Mouse (Mus musculus): ENCODE measurements at regions not wholly inside any gene's neighbourhood (a gene's known extent, or its start where the extent isn't known, plus 50 kb on each side); places are given as distances from the start of the nearest gene placed in this dataset.

DNA sequence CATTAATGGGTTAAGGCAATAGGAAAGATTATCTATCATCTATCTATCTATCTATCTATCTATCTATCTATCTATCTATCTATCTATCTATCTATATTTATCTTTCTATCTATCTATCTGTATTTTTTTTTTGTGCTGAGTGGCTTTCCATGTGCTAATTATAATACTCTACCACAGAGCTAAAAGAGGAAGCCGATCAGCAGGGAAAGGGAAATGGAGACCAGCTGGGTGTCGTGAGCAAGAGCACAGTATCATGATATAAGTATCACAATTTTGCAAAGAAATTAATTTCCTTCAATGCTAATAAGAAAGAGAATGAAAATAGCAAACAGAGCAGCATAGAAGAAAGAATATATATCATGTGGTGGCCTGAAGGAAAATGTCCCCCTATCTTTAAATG lies 69.6 kb downstream of the Cldn1 start:
- Histone ChIP-seq H3K27ac (replicated peaks) (no peak overlapping the region), H3K4me1 (replicated peaks; ENCODE audit: control insufficient read depth, insufficient read depth) (no peaks in the 10 kb centered on the region), H3K4me2 (replicated peaks; ENCODE audit: low read depth) (no peak overlapping the region), H3K9ac (ENCODE audit: low read length) (no peak overlapping the region), H3K9me3 (ENCODE audit: control insufficient read depth, low read length) (no peaks in the 10 kb centered on the region), H3K27me3 (ENCODE audit: control insufficient read depth, insufficient read depth, low read length) (no peaks in the 10 kb centered on the region), H3K4me3 (ENCODE audit: low read depth, low read length) (no peak overlapping the region), H3K36me3 (ENCODE audit: control insufficient read depth, insufficient read depth, low read length) (no peaks in the 10 kb centered on the region)
- DNase-seq (ENCODE audit: low spot score) (no peak), ATAC-seq (ENCODE audit: low FRiP score, low TSS enrichment) (no peak)
- no peak for TF ChIP-seq EP300 (optimal IDR thresholded peaks at IDR 0.05)
- no peak for TF ChIP-seq CTCF (IDR thresholded peaks at IDR 0.05; ENCODE audit: low read depth)
- WGBS = 66% methylated on average over 2 of the region's 2 CpGs

DNA sequence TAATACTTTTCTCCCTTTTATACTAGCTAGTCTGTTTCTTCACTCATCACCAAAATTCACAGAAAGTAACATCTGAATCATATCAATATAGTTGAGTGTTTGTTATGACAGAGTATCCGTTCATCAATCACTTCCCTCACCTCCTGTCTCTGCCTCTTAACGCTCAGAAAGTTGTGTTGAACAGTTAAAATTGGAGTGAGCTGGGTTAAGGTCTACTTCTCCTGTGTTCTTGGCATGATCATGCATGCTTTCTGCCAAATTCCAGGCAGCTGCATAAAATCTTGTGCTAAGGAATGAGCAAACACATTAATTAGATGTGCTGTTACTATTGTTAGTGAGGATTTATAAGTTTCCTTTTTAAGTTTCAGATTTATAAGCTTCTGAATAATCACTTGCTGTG lies 79.9 kb downstream of the Cldn1 start:
- no peak for DNase-seq (ENCODE audit: low spot score)
- no peak for ATAC-seq (ENCODE audit: low FRiP score, low TSS enrichment)
- no peak overlapping the region for H3K27ac ChIP-seq (replicated peaks)
- no peaks in the 10 kb centered on the region for H3K27me3 ChIP-seq (ENCODE audit: control insufficient read depth, insufficient read depth, low read length)
- no peaks in the 10 kb centered on the region for H3K9me3 ChIP-seq (ENCODE audit: control insufficient read depth, low read length)
- whole genome bisulfite sequencing = 34% methylated on average over 2 of the region's 2 CpGs
- no peak overlapping the region for H3K4me2 ChIP-seq (replicated peaks; ENCODE audit: low read depth)
- H3K36me3 ChIP-seq (ENCODE audit: control insufficient read depth, insufficient read depth, low read length) = no peaks in the 10 kb centered on the region
- no peaks in the 10 kb centered on the region for H3K4me1 ChIP-seq (replicated peaks; ENCODE audit: control insufficient read depth, insufficient read depth)
- no peak overlapping the region for H3K4me3 ChIP-seq (ENCODE audit: low read depth, low read length)
- TF ChIP-seq CTCF (IDR thresholded peaks at IDR 0.05; ENCODE audit: low read depth) (no peak), EP300 (optimal IDR thresholded peaks at IDR 0.05) (no peak)
- no peak overlapping the region for H3K9ac ChIP-seq (ENCODE audit: low read length)

DNA sequence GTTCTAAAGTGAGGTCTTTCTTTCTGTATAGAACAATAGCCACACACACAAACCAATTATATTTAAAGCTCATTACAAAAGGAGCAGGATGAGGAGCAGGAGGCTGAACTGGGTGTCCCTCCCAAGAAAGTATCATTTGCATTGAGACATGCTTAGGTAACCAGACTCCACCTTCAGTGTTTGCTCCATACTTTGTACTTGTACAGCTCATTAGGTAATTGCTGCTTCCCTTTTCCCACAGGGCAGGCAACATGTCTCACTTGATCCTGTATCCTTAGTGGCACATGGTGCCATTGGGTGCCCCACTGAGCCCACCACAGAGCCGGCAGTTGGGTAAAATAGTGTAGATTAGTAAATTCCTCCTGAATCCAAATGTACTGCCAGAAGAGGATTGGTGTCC lies 86.0 kb downstream of the Cldn1 start:
- no peaks in the 10 kb centered on the region for H3K9me3 ChIP-seq (ENCODE audit: control insufficient read depth, low read length)
- no peaks in the 10 kb centered on the region for H3K4me1 ChIP-seq (replicated peaks; ENCODE audit: control insufficient read depth, insufficient read depth)
- H3K27me3 ChIP-seq (ENCODE audit: control insufficient read depth, insufficient read depth, low read length) = no peaks in the 10 kb centered on the region
- DNase-seq (ENCODE audit: low spot score) (no peak), ATAC-seq (ENCODE audit: low FRiP score, low TSS enrichment) (no peak)
- no peaks in the 10 kb centered on the region for H3K36me3 ChIP-seq (ENCODE audit: control insufficient read depth, insufficient read depth, low read length)
- no peak for TF ChIP-seq CTCF (IDR thresholded peaks at IDR 0.05; ENCODE audit: low read depth)
- no peak for TF ChIP-seq EP300 (optimal IDR thresholded peaks at IDR 0.05)
- H3K9ac ChIP-seq (ENCODE audit: low read length) = no peak overlapping the region
- H3K4me2 ChIP-seq (replicated peaks; ENCODE audit: low read depth) = no peak overlapping the region
- H3K27ac ChIP-seq (replicated peaks) = no peak overlapping the region
- 80% methylated on average over 1 of the region's 1 CpGs for WGBS
- H3K4me3 ChIP-seq (ENCODE audit: low read depth, low read length) = no peak overlapping the region

DNA sequence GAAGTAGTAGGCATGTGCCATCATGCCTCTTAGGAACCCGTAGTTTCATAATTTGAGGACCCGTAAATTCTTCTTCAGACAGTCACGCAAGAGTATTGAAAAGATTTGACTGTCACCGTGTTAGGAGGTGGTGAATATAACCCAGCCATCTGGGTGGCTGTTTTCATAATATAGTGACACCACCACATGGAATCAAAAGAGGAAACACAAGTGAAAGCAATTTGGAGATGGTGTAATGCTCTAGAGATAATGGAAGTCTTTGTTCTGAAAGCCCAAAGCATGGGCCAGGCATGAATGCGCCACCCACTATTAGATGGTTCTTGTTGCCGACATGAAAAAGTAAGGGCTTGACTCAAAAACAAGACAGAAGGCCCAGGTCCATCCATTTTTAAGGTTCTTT lies 86.9 kb downstream of the Cldn1 start:
- no peaks in the 10 kb centered on the region for H3K27me3 ChIP-seq (ENCODE audit: control insufficient read depth, insufficient read depth, low read length)
- H3K4me3 ChIP-seq (ENCODE audit: low read depth, low read length) = no peak overlapping the region
- H3K4me2 ChIP-seq (replicated peaks; ENCODE audit: low read depth) = no peak overlapping the region
- WGBS = 78% methylated on average over 6 of the region's 6 CpGs
- no peaks in the 10 kb centered on the region for H3K4me1 ChIP-seq (replicated peaks; ENCODE audit: control insufficient read depth, insufficient read depth)
- no peak overlapping the region for H3K27ac ChIP-seq (replicated peaks)
- H3K9me3 ChIP-seq (ENCODE audit: control insufficient read depth, low read length) = no peaks in the 10 kb centered on the region
- TF ChIP-seq EP300 (optimal IDR thresholded peaks at IDR 0.05) = no peak
- no peak for TF ChIP-seq CTCF (IDR thresholded peaks at IDR 0.05; ENCODE audit: low read depth)
- no peak for DNase-seq (ENCODE audit: low spot score)
- H3K36me3 ChIP-seq (ENCODE audit: control insufficient read depth, insufficient read depth, low read length) = no peaks in the 10 kb centered on the region
- no peak for ATAC-seq (ENCODE audit: low FRiP score, low TSS enrichment)
- no peak overlapping the region for H3K9ac ChIP-seq (ENCODE audit: low read length)

DNA sequence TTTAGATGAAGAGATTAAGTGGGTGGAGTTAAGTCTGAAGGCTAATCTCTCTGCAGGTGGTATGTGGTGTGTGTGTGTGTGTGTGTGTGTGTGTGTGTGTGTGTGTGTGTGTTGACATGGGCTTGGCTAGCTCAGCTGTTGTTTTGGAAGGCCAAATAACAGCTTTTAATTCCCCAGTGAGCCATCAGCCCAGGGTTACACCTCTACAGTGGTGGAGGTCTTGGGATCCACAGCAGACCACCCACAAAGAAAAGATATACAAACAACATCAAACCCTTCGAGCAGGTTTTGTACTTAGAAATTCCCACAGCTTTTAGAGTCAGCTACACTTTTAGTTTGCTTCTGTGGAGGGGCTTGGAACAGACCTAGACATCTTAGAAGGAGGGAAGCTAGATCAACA lies 89.2 kb downstream of the Cldn1 start:
- Histone ChIP-seq H3K4me3 (ENCODE audit: low read depth, low read length) (no peak overlapping the region), H3K27me3 (ENCODE audit: control insufficient read depth, insufficient read depth, low read length) (no peaks in the 10 kb centered on the region), H3K4me2 (replicated peaks; ENCODE audit: low read depth) (no peak overlapping the region), H3K36me3 (ENCODE audit: control insufficient read depth, insufficient read depth, low read length) (no peaks in the 10 kb centered on the region), H3K9me3 (ENCODE audit: control insufficient read depth, low read length) (no peaks in the 10 kb centered on the region), H3K27ac (replicated peaks) (no peak overlapping the region), H3K9ac (ENCODE audit: low read length) (no peak overlapping the region), H3K4me1 (replicated peaks; ENCODE audit: control insufficient read depth, insufficient read depth) (no peaks in the 10 kb centered on the region)
- ATAC-seq (ENCODE audit: low FRiP score, low TSS enrichment) (no peak), DNase-seq (ENCODE audit: low spot score) (no peak)
- TF ChIP-seq EP300 (optimal IDR thresholded peaks at IDR 0.05) (no peak), CTCF (IDR thresholded peaks at IDR 0.05; ENCODE audit: low read depth) (no peak)
- WGBS = 19% methylated on average over 1 of the region's 1 CpGs

DNA sequence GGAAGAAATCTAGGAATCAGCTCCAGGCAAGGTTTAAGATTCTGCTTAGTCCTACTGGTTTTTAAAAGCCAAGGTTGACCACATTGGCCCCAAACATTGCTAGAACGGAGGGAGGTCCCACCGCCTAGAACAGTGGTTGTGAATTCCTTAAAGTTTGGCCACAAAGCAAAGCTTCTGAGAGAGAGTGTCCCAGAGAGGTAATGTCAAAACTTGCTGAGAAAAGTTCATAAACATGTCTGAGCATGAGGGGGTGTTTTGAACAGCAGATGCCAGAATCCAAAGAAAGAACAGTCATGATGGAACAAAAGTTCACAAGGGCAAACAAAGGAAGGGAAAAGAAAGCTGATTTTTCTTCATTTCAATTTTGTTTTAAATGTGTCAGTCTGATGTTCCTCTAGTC lies 90.1 kb downstream of the Cldn1 start:
- H3K9ac ChIP-seq (ENCODE audit: low read length) = no peak overlapping the region
- H3K9me3 ChIP-seq (ENCODE audit: control insufficient read depth, low read length) = no peaks in the 10 kb centered on the region
- H3K4me2 ChIP-seq (replicated peaks; ENCODE audit: low read depth) = no peak overlapping the region
- H3K36me3 ChIP-seq (ENCODE audit: control insufficient read depth, insufficient read depth, low read length) = no peaks in the 10 kb centered on the region
- 57% methylated on average over 2 of the region's 2 CpGs for WGBS
- no peak overlapping the region for H3K4me3 ChIP-seq (ENCODE audit: low read depth, low read length)
- H3K27me3 ChIP-seq (ENCODE audit: control insufficient read depth, insufficient read depth, low read length) = no peaks in the 10 kb centered on the region
- DNase-seq (ENCODE audit: low spot score) (no peak), ATAC-seq (ENCODE audit: low FRiP score, low TSS enrichment) (no peak)
- H3K27ac ChIP-seq (replicated peaks) = no peak overlapping the region; the same call in 1 of the 2 replicates
- TF ChIP-seq EP300 (optimal IDR thresholded peaks at IDR 0.05) = no peak
- no peaks in the 10 kb centered on the region for H3K4me1 ChIP-seq (replicated peaks; ENCODE audit: control insufficient read depth, insufficient read depth)
